Mouse (Mus musculus): ENCODE results near the gene Creb3l1. TPM values are rescaled to one million over a fixed set of nuclear protein-coding genes. Genes with fewer than 3 reads are reported as not detected.

Creb3l1 gene
- polyA plus RNA-seq, 1 experiment from 2014 or later, result 0.63 TPM

DNA sequence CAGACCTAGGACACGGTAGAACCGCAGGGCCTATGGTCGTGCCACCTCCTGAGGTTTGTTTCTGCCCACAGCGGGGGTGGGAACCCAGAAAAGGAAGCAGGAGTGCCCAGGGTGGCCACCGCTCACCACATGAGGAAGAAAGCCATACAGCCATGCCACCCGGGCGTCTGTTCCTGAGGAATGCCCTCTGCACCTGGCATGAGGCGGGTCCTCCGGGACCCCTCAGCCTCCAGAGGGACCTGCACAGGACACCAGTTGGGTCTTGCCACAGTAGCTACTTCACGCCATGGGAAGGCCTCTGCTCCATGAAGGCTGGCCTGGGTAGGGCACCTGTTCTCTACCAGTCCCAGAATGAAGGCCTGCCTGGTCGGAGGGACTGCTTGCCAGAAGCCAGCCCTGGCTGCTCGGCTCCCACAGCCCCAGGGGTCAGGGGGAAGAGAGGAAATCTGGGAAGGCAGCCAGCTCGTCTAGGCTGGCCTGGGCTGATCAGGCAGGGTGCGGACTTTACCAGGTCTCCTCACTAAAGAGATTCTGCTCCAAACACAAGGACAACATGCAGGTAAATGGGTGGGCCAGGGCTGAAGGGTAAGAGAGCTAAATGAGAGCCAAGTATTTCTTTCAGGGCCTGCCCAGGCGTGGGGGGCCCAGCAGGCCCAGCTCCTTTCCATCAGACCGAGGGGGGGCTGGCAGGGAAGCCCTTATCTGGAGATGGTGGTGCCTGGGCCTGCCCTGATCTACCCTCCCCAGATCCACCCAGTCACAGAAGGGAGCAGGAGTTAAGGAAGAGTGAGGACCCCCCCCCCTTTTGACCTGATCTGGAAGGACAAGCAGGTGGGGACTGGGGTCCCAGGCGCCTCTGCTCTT is 74.7 kb downstream of the Creb3l1 start:
- WGBS (ENCODE audit: insufficient replicate concordance), result 16% methylated on average over 17 of the region's 17 CpGs
- peaks cover 67% of the 10 kb centered on the region for H3K4me1 ChIP-seq (ENCODE audit: insufficient read depth)

DNA sequence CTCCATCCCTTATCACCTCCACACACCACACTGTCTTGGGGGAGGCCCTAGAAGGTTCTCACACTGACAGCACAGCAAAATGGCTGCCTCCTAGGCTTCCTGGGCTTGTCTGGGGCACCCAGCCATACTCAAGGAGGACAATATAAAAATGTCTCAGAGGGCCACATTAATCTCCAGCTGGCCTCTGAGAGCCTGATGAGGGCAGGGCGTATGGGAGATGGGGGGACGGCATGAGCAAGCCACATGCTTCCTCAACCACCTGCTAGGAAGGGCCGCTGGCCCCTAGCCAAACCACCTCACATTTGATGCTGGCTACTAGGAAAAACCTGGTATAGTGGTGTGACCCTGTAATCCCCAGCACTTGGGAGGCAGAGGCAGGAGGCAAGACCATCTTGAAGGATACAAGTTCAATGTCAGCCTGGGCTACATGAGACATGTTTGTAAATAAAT is 75.5 kb downstream of the Creb3l1 start:
- WGBS (ENCODE audit: insufficient replicate concordance), result 44% methylated on average over 3 of the region's 3 CpGs
- peak overlapping the region; percentile 72 for H3K9ac ChIP-seq (replicated peaks)
- peaks cover 18% of the 10 kb centered on the region for H3K36me3 ChIP-seq (replicated peaks; ENCODE audit: insufficient read depth, low read length)
- ATAC-seq (no peak), DNase-seq (peak; percentile 56)
- H3K4me3 ChIP-seq (ENCODE audit: low read depth, low read length), result peak overlapping the region; percentile 48
- peak overlapping the region; percentile 92 for H3K27ac ChIP-seq (ENCODE audit: low read depth)
- peaks cover 63% of the 10 kb centered on the region for H3K4me1 ChIP-seq (ENCODE audit: insufficient read depth)
- no peak for TF ChIP-seq CTCF (IDR thresholded peaks at IDR 0.05; ENCODE audit: low read depth)
- TF ChIP-seq EP300 (IDR thresholded peaks at IDR 0.05; ENCODE audit: low read depth), result no peak
- no peaks in the 10 kb centered on the region for H3K9me3 ChIP-seq (ENCODE audit: low read length)
- no peaks in the 10 kb centered on the region for H3K27me3 ChIP-seq (ENCODE audit: insufficient read depth, low read length)
- peak overlapping the region; percentile 87 for H3K4me2 ChIP-seq (ENCODE audit: low read depth, low read length)

More for the DNA sequence above, 74.7 kb downstream of the Creb3l1 start:
- Histone ChIP-seq H3K27ac (ENCODE audit: low read depth) (peak overlapping the region; percentile 92), H3K36me3 (replicated peaks; ENCODE audit: insufficient read depth, low read length) (peaks cover 15% of the 10 kb centered on the region), H3K9ac (replicated peaks) (peak overlapping the region; percentile 72), H3K27me3 (ENCODE audit: insufficient read depth, low read length) (no peaks in the 10 kb centered on the region), H3K4me3 (ENCODE audit: low read depth, low read length) (peak overlapping the region; percentile 48), H3K4me2 (ENCODE audit: low read depth, low read length) (peak overlapping the region; percentile 87), H3K9me3 (ENCODE audit: low read length) (no peaks in the 10 kb centered on the region)
- TF ChIP-seq CTCF (IDR thresholded peaks at IDR 0.05; ENCODE audit: low read depth) (no peak), EP300 (IDR thresholded peaks at IDR 0.05; ENCODE audit: low read depth) (peak; percentile 77)
- peak; percentile 55 for ATAC-seq
- peak; percentile 62 for DNase-seq

DNA sequence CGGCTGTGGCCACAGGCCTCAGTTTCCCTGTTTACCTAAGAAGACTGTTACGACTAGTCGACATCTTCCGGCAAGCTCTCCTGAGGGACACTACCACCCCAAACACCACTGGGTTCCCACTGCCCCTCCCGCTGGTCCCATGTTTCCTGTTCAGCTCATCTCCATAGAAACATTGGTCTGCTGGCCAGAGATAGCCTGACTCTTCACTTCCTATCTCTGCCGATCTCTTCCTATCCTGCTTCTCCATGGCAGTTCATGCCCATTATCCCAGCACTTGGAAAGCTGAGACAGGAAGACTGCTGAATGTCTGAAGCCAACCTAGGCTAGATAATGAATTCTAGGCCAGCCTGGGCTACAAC is 76.2 kb downstream of the Creb3l1 start:
- H3K9ac ChIP-seq (replicated peaks), result peak overlapping the region; percentile 72
- H3K9me3 ChIP-seq (ENCODE audit: low read length), result no peaks in the 10 kb centered on the region
- H3K27ac ChIP-seq (ENCODE audit: low read depth), result peak overlapping the region; percentile 92
- WGBS (ENCODE audit: insufficient replicate concordance), result 30% methylated on average over 6 of the region's 6 CpGs
- H3K4me1 ChIP-seq (ENCODE audit: insufficient read depth), result peaks cover 59% of the 10 kb centered on the region
- H3K4me2 ChIP-seq (ENCODE audit: low read depth, low read length), result peak overlapping the region; percentile 87
- H3K27me3 ChIP-seq (ENCODE audit: insufficient read depth, low read length), result no peaks in the 10 kb centered on the region
- peak; percentile 18 for ATAC-seq
- H3K4me3 ChIP-seq (ENCODE audit: low read depth, low read length), result peak overlapping the region; percentile 48
- peaks cover 25% of the 10 kb centered on the region for H3K36me3 ChIP-seq (replicated peaks; ENCODE audit: insufficient read depth, low read length)
- TF ChIP-seq CTCF (IDR thresholded peaks at IDR 0.05; ENCODE audit: low read depth), result no peak
- TF ChIP-seq EP300 (IDR thresholded peaks at IDR 0.05; ENCODE audit: low read depth), result peak; percentile 52; the same call in 1 of the 2 replicates
- DNase-seq, result no peak

DNA sequence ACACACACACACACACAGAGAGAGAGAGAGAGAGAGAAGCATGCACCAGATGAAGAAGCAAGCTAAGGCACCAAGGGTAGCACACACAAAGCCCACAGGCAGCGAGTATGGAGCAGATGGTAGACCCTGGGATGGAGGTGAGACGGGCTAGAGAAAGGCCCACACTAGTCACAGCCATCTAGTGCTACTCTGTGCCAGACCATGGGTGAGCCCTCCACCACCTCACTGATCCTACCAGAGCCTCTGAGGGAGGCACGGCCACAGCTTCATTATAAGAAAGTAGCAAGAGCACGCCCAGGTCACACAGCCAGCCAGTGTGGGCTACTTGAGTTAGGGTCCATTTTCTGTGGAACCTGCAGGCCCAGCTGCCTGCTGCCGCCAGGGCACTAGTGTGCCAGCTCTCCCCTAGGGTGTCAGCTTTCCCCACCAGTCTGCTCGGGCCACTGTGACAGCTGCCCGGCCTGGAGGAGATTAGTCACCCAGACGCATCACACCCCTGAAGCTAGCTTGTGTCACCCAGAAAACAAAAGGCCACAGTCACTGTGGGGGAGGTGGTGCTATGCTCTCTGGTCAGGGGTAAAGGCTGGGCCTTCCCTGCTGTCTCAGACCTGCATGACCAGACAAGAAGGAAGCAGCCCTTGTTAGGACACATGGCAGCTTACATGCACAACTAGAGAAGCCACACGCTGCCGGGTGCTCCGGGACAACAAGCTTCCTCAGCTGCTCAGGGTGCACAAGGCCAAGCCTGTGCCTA is 76.7 kb downstream of the Creb3l1 start:
- TF ChIP-seq CTCF (IDR thresholded peaks at IDR 0.05; ENCODE audit: low read depth) (no peak), EP300 (IDR thresholded peaks at IDR 0.05; ENCODE audit: low read depth) (no peak)
- peak overlapping the region; percentile 92 for H3K27ac ChIP-seq (ENCODE audit: low read depth)
- 39% methylated on average over 11 of the region's 11 CpGs for WGBS (ENCODE audit: insufficient replicate concordance)
- H3K27me3 ChIP-seq (ENCODE audit: insufficient read depth, low read length), result no peaks in the 10 kb centered on the region
- DNase-seq (peak; percentile 64), ATAC-seq (peak; percentile 45)
- H3K9ac ChIP-seq (replicated peaks), result peak overlapping the region; percentile 72
- H3K4me3 ChIP-seq (ENCODE audit: low read depth, low read length), result peak overlapping the region; percentile 48
- H3K36me3 ChIP-seq (replicated peaks; ENCODE audit: insufficient read depth, low read length), result peaks cover 26% of the 10 kb centered on the region
- no peaks in the 10 kb centered on the region for H3K9me3 ChIP-seq (ENCODE audit: low read length)
- peaks cover 59% of the 10 kb centered on the region for H3K4me1 ChIP-seq (ENCODE audit: insufficient read depth)
- peak overlapping the region; percentile 87 for H3K4me2 ChIP-seq (ENCODE audit: low read depth, low read length)

DNA sequence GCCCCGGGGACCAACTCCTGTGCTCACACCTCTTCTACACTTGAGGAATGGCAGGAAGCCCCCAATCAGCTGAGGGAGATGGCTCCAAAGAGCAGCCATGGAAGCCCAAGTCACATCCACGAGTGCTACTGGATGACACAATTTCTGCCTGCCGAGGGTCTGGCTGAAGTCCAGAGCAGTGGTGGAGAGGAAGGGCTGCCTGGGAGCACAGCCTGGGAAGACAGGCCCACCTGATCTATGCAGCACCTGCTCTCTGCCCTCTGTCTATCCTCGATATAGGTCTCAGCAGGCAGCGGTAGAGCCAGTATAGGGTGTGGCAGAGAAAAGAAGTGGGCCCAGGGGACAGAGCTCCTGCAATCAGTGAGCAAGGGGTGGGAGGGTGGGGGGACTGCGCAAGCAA is 77.5 kb downstream of the Creb3l1 start:
- peak overlapping the region; percentile 87 for H3K4me2 ChIP-seq (ENCODE audit: low read depth, low read length)
- no peak for DNase-seq

DNA sequence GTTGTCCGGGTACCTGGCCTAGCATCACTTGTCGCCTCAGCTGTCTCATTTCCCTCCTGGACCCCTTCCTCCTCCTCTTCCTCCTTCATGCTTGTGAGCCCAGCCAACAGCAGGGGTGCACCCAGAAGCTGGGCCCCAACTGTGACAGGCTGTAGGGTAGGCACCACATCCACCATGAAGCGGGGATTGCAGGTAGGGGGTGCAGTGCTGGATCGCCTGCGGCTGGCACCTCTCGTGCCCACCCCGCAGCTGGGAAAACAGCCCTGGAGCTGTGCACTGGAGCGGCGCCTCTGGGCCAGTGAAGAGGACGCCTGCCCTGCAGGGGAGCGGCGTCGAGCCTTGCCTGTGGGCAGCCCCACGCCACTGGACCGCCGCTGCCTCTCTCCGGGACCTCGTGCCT is 78.8 kb downstream of the Creb3l1 start, which contains the start of gene Gm9821:
TSS of gene Gm9821 (plus strand) at position 221 of the 400 bp plus-strand sequence.
- peaks cover 46% of the 10 kb centered on the region for H3K4me1 ChIP-seq (ENCODE audit: insufficient read depth)
- H3K9ac ChIP-seq (replicated peaks), result no peak within 1 kb of the TSS
- peaks cover 37% of the 10 kb centered on the region for H3K36me3 ChIP-seq (replicated peaks; ENCODE audit: insufficient read depth, low read length)
- no peaks in the 10 kb centered on the region for H3K27me3 ChIP-seq (ENCODE audit: insufficient read depth, low read length)
- H3K27ac ChIP-seq (ENCODE audit: low read depth), result no peak within 1 kb of the TSS
- H3K9me3 ChIP-seq (ENCODE audit: low read length), result no peaks in the 10 kb centered on the region
- no peak within 1 kb of the TSS; the same call in 1 of the 2 replicates for H3K4me2 ChIP-seq (ENCODE audit: low read depth, low read length)
- 95% methylated on average over 18 of the region's 18 CpGs for WGBS (ENCODE audit: insufficient replicate concordance)
- H3K4me3 ChIP-seq (ENCODE audit: low read depth, low read length), result no peak within 1 kb of the TSS
- ATAC-seq (no peak), DNase-seq (no peak)
- no peak for TF ChIP-seq EP300 (IDR thresholded peaks at IDR 0.05; ENCODE audit: low read depth)
- TF ChIP-seq CTCF (IDR thresholded peaks at IDR 0.05; ENCODE audit: low read depth), result no peak

More for the DNA sequence above, 77.5 kb downstream of the Creb3l1 start:
- WGBS (ENCODE audit: insufficient replicate concordance), result 26% methylated on average over 6 of the region's 6 CpGs
- ATAC-seq, result no peak
- Histone ChIP-seq H3K27ac (ENCODE audit: low read depth) (no peak overlapping the region), H3K4me1 (ENCODE audit: insufficient read depth) (peaks cover 54% of the 10 kb centered on the region), H3K9me3 (ENCODE audit: low read length) (no peaks in the 10 kb centered on the region), H3K9ac (replicated peaks) (no peak overlapping the region), H3K4me3 (ENCODE audit: low read depth, low read length) (no peak overlapping the region), H3K27me3 (ENCODE audit: insufficient read depth, low read length) (no peaks in the 10 kb centered on the region), H3K36me3 (replicated peaks; ENCODE audit: insufficient read depth, low read length) (peaks cover 32% of the 10 kb centered on the region)
- no peak for TF ChIP-seq CTCF (IDR thresholded peaks at IDR 0.05; ENCODE audit: low read depth)
- TF ChIP-seq EP300 (IDR thresholded peaks at IDR 0.05; ENCODE audit: low read depth), result no peak

All from liver, postnatal 0 days (tissue).